Mouse (Mus musculus) G1E (cell line): ENCODE data around the gene Arhgap10. TPM values are rescaled to one million over a fixed set of nuclear protein-coding genes. Genes with fewer than 3 reads are reported as not detected.

Experiments used
- ATAC-seq: 2 replicates; pipeline ENCODE4 v1.8.0; 2016; ENCODE audit warnings: mild to moderate bottlenecking; ENCODE audit not compliant: insufficient number of reproducible peaks, poor library complexity, low FRiP score, severe bottlenecking; ENCODE audit errors: extremely low read depth
- DNase-seq: peaks from one replicate; pipeline ENCODE4 v3.0.0; 2012; ENCODE audit warnings: low spot score
- H3K27me3 ChIP-seq: 2 replicates; pipeline ENCODE4 v1.6.1; 2012; ENCODE audit warnings: mild to moderate bottlenecking, low read length, inconsistent platforms; ENCODE audit not compliant: insufficient read depth
- H3K36me3 ChIP-seq: replicated peaks from 2 replicates; pipeline ENCODE3; 2012; ENCODE audit warnings: mild to moderate bottlenecking, inconsistent platforms
- H3K4me1 ChIP-seq: 2 replicates; pipeline ENCODE4 v1.6.1; 2012; ENCODE audit warnings: low read depth, low read length, inconsistent platforms, mixed read lengths; ENCODE audit not compliant: insufficient read depth
- H3K4me3 ChIP-seq: 2 replicates; pipeline ENCODE4 v1.5.1; 2012; ENCODE audit warnings: low read depth, mild to moderate bottlenecking, inconsistent platforms, low read length, moderate library complexity, mixed read lengths
- H3K9me3 ChIP-seq: replicated peaks from 2 replicates; pipeline ENCODE4 v1.6.1; 2012; ENCODE audit warnings: inconsistent platforms
- CTCF ChIP-seq: IDR thresholded peaks from 2 replicates; pipeline ENCODE4 v1.5.1; 2012; ENCODE audit warnings: low read depth, low read length, inconsistent platforms, mixed read lengths
- GATA1 ChIP-seq: IDR thresholded peaks from 2 replicates; pipeline ENCODE4 v1.6.1; 2012; ENCODE audit warnings: borderline replicate concordance, low read length, inconsistent platforms, mixed read lengths
- GATA2 ChIP-seq: IDR thresholded peaks from 2 replicates; pipeline ENCODE4 v1.6.1; 2012; ENCODE audit warnings: low read depth, low read length, inconsistent platforms, borderline replicate concordance
- POLR2AphosphoS5 ChIP-seq: IDR thresholded peaks from 2 replicates; pipeline ENCODE4 v1.6.1; 2012; ENCODE audit warnings: low read depth, low read length, inconsistent platforms; ENCODE audit not compliant: insufficient replicate concordance
- TAL1 ChIP-seq: conservative IDR thresholded peaks from 2 replicates; pipeline ENCODE4 v1.6.1; 2012; ENCODE audit warnings: low read depth, low read length, inconsistent platforms, mixed read lengths
- polyA plus RNA-seq: library from polyadenylated mRNA; stranded (reverse); fragments of >175 nt; gene quantifications from 2 replicates; pipeline ENCODE4 v1.2.3, GENCODE M21; 2012
- total RNA-seq, 2 experiments: library from RNA; stranded (forward) in 1 of 2; stranded (reverse) in 1 of 2; fragments of 200-1000 nt in 1 of 2; fragments of >200 nt in 1 of 2; fragmentation: Nextera tagmentation in 1 of 2; gene quantifications; 2 replicates each; pipeline ENCODE4 v1.2.3; 2014 to 2017

Arhgap10 gene
- total and polyA plus RNA-seq, 3 experiments: 20.3 to 26.1 (median 22.7) TPM

GRCm38 (mm10) chr8:77453836-77454235 lies 63.9 kb downstream of the Arhgap10 start:
- Histone ChIP-seq H3K27me3 (no peaks in the 10 kb centered on the region), H3K9me3 (no peaks in the 10 kb centered on the region), H3K4me3 (no peak overlapping the region), H3K4me1 (peaks cover 5% of the 10 kb centered on the region; the same call in 1 of the 2 replicates), H3K36me3 (peaks cover 41% of the 10 kb centered on the region)
- ATAC-seq: no peak
- no peak for DNase-seq
- TF ChIP-seq GATA1 (no peak), POLR2AphosphoS5 (no peak), TAL1 (no peak), CTCF (no peak), GATA2 (no peak)

GRCm38 (mm10) chr8:77451466-77452382 lies 66.0 kb downstream of the Arhgap10 start:
- no peak for ATAC-seq
- Histone ChIP-seq H3K4me3 (no peak overlapping the region), H3K4me1 (peaks cover 9% of the 10 kb centered on the region), H3K9me3 (no peaks in the 10 kb centered on the region), H3K36me3 (peaks cover 48% of the 10 kb centered on the region), H3K27me3 (no peaks in the 10 kb centered on the region)
- TF ChIP-seq POLR2AphosphoS5: no peak
- TF ChIP-seq GATA1: no peak
- TF ChIP-seq CTCF: no peak
- TF ChIP-seq TAL1: no peak
- TF ChIP-seq GATA2: no peak
- DNase-seq: no peak

GRCm38 (mm10) chr8:77451052-77451451 lies 66.7 kb downstream of the Arhgap10 start:
- no peak overlapping the region for H3K4me3 ChIP-seq
- DNase-seq (no peak), ATAC-seq (no peak)
- no peaks in the 10 kb centered on the region for H3K9me3 ChIP-seq
- peaks cover 9% of the 10 kb centered on the region for H3K4me1 ChIP-seq
- H3K36me3 ChIP-seq: peaks cover 53% of the 10 kb centered on the region
- no peak for TF ChIP-seq GATA2
- TF ChIP-seq GATA1: no peak
- no peak for TF ChIP-seq CTCF
- TF ChIP-seq POLR2AphosphoS5: no peak
- TF ChIP-seq TAL1: no peak
- H3K27me3 ChIP-seq: no peaks in the 10 kb centered on the region

- DNase-seq (no peak), ATAC-seq (no peak)
- Histone ChIP-seq H3K4me3 (no peak overlapping the region), H3K27me3 (no peaks in the 10 kb centered on the region), H3K9me3 (no peaks in the 10 kb centered on the region), H3K36me3 (peaks cover 52% of the 10 kb centered on the region), H3K4me1 (peaks cover 31% of the 10 kb centered on the region)
- TF ChIP-seq CTCF (no peak), GATA2 (no peak), POLR2AphosphoS5 (no peak), TAL1 (no peak), GATA1 (no peak)
Measured at GRCm38 (mm10) chr8:77446294-77446693, 71.5 kb downstream of the Arhgap10 start.

GRCm38 (mm10) chr8:77445642-77446041 lies 72.1 kb downstream of the Arhgap10 start:
- DNase-seq: no peak
- Histone ChIP-seq H3K36me3 (peaks cover 51% of the 10 kb centered on the region), H3K4me3 (no peak overlapping the region), H3K9me3 (no peaks in the 10 kb centered on the region), H3K4me1 (peaks cover 26% of the 10 kb centered on the region), H3K27me3 (no peaks in the 10 kb centered on the region)
- ATAC-seq: no peak
- TF ChIP-seq GATA2 (no peak), TAL1 (no peak), GATA1 (no peak), CTCF (no peak), POLR2AphosphoS5 (no peak)

- Histone ChIP-seq H3K4me3 (no peak overlapping the region), H3K27me3 (no peaks in the 10 kb centered on the region), H3K9me3 (no peaks in the 10 kb centered on the region), H3K36me3 (peaks cover 38% of the 10 kb centered on the region), H3K4me1 (peaks cover 26% of the 10 kb centered on the region)
- ATAC-seq (no peak), DNase-seq (no peak)
- TF ChIP-seq GATA2 (no peak), GATA1 (no peak)
Measured at GRCm38 (mm10) chr8:77444166-77444870, 73.4 kb downstream of the Arhgap10 start.
